Mouse (Mus musculus) lung, adult 2 months (tissue): ENCODE data around the gene Plcl1. TPM values are rescaled to one million over a fixed set of nuclear protein-coding genes. Genes with fewer than 3 reads are reported as not detected.

Experiments
- DNase-seq: peaks from one replicate; pipeline ENCODE4 v3.0.0; 2022
- H3K4me1 ChIP-seq: fragments of 200-500 bp; 2 replicates; pipeline ENCODE4 v1.6.1; 2011; ENCODE audit warnings: low read length; ENCODE audit not compliant: control insufficient read depth, insufficient read depth
- H3K4me3 ChIP-seq: fragments of 200-500 bp; replicated peaks from 2 replicates; pipeline ENCODE3; 2011; ENCODE audit warnings: low read depth, mild to moderate bottlenecking, control low read depth, low read length; ENCODE audit errors: extremely low read depth
- CTCF ChIP-seq: fragments of 200-500 bp; IDR thresholded peaks from 2 replicates; pipeline ENCODE4 v1.5.1; 2011; ENCODE audit warnings: mild to moderate bottlenecking, low read length, control low read depth; ENCODE audit not compliant: insufficient read depth
- POLR2A ChIP-seq: fragments of 200-500 bp; IDR thresholded peaks from 2 replicates; pipeline ENCODE4 v1.6.1; 2011; ENCODE audit warnings: low read depth, mild to moderate bottlenecking, control low read depth, low read length, borderline replicate concordance; ENCODE audit errors: extremely low read depth
- WGBS: fragments of 180-500 bp; shearing (Covaris S2); methylation state at CpG from one replicate; pipeline ENCODE4 v1.1.7; 2018; 5-methylcytosine and 5-hydroxymethylcytosine counted together
- polyA plus RNA-seq: library from polyadenylated mRNA; depleted of rRNA; stranded (reverse); fragments of >200 nt; gene quantifications from 2 replicates; pipeline ENCODE4 v1.2.3, GENCODE M21; 2012

Plcl1 gene
- polyA plus RNA-seq, 1 experiment: 2.4 TPM

DNA sequence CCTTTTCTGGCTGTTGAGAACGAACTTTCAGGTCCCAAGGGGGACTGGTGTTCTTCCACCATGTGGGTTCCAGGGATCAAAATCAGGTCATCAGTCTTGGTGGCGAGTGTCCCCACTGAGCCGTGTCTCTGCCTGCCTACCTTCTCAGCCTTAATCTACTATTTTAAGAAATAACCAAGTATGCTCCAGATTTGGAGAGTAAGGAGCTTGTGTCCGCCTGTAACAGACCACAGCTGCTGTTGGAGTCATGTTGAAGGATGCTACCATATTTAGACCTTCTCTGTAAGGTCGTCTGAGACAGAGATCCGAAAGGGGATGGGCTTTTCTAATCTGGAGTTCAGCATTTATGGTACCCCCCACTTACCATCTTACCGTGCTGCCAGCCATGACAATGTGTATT is 152.2 kb downstream of the Plcl1 start:
- no peak for DNase-seq
- H3K4me3 ChIP-seq: no peak overlapping the region
- no peaks in the 10 kb centered on the region; the same call in 1 of the 2 replicates for H3K4me1 ChIP-seq
- TF ChIP-seq CTCF (no peak), POLR2A (no peak)
- WGBS: 71% methylated on average over 7 of the region's 7 CpGs

GRCm38 (mm10) chr1:55558409-55558808 is 152.7 kb downstream of the Plcl1 start:
- Histone ChIP-seq H3K4me3 (no peak overlapping the region), H3K4me1 (no peaks in the 10 kb centered on the region; the same call in 1 of the 2 replicates)
- DNase-seq: no peak
- WGBS: 74% methylated on average over 1 of the region's 1 CpGs
- TF ChIP-seq POLR2A (no peak), CTCF (no peak)

- Histone ChIP-seq H3K4me3 (no peak overlapping the region), H3K4me1 (no peaks in the 10 kb centered on the region)
- 70% methylated on average over 9 of the region's 9 CpGs for WGBS
- DNase-seq: no peak
- TF ChIP-seq CTCF: no peak
Observed at GRCm38 (mm10) chr1:55559998-55560397, 154.3 kb downstream of the Plcl1 start.

DNA sequence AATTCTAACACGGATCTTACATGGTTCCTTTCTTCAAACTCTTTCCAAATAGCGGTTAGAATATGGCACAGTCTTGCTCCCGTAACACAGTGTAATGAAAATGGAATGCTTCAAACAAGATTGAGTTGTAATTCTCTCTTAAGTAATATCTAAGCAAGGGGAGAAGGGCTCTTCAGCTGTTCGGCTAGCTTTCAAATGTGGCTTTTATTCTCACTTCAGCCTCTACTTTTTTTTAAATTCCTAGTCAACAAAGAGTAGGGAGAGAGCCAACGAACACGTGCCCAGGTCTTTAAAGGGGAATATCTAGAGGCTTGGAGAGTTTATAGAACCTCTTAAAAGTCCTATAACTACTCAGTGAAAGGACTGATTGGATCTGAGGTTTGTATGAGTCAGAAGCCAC is 160.2 kb downstream of the Plcl1 start:
- H3K4me3 ChIP-seq: no peak overlapping the region
- no peak for TF ChIP-seq CTCF
- TF ChIP-seq POLR2A: no peak
- DNase-seq: peak; percentile 25
- H3K4me1 ChIP-seq: peaks cover 7% of the 10 kb centered on the region
- WGBS: 64% methylated on average over 6 of the region's 6 CpGs

DNA sequence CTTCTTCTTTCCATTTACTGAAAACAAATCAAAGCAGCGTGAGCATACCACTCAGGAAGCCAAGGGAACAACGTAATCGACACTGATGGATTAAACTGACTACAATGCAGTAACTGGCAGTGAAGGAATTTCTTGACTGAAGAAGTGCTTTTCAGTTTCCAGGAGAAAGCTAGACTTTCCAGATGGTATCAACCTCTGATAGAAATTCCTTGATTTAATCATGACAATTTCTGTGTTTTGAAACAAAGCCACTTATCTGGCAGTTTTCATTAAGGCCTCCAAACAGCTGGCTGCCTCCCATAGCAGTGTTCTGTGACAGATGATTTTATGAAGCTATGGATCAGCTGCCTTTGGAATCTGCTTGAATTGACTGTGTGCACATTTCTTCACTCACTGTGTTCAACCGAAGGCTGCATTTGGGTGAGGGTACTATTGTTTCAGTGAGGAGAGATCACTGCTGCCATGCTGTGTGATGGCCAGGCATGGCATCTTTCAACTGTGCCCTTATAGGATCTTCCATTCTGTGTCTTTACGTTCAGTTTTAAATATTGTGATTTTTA is 162.2 kb downstream of the Plcl1 start:
- Histone ChIP-seq H3K4me3 (no peak overlapping the region), H3K4me1 (peaks cover 7% of the 10 kb centered on the region)
- WGBS: 55% methylated on average over 5 of the region's 5 CpGs
- DNase-seq: no peak
- no peak for TF ChIP-seq CTCF
- no peak for TF ChIP-seq POLR2A

DNA sequence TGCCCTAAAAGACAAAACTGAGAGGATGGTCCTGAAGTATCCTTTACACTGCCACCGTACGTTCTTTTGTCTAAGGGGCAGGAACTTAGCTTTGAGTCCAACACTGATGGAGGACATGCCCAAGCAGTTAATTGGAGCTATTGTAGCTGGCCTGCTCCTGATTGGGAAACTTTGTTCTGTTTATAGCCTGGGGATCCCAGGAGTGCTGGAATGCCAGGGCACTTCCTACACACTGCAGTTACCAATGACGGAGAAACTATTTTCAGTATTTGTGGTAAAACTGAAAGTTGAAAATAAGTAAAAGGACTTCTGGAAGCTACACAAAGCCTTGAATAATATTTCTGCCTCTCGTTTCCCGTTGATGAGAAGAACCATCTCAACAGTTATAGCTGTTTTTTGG is 164.5 kb downstream of the Plcl1 start:
- 50% methylated on average over 5 of the region's 5 CpGs for WGBS
- peaks cover 7% of the 10 kb centered on the region for H3K4me1 ChIP-seq
- TF ChIP-seq CTCF (no peak), POLR2A (no peak)
- no peak overlapping the region for H3K4me3 ChIP-seq
- DNase-seq: no peak

DNA sequence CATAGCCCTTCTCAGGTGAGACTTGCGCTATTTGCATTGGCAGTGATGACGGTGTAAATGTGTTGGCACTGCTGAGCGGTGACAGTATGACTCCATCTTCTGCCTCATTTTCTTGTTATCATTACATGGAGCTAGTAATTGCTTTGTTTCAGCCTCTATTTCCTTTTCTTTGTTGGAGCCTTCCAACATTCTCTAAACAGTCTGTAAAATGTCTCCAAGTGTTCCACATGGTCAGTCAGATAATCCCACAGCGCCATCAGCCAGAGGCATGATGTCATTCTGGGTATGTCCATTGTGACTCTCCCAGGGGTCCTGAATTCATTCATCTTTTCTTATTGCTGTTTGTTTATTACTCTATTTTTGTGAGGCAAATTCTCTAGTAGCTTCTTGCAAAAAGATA is 165.7 kb downstream of the Plcl1 start:
- no peak overlapping the region for H3K4me3 ChIP-seq
- peaks cover 15% of the 10 kb centered on the region for H3K4me1 ChIP-seq
- WGBS: 59% methylated on average over 4 of the region's 4 CpGs
- TF ChIP-seq CTCF: no peak
- TF ChIP-seq POLR2A: no peak
- DNase-seq: no peak

DNA sequence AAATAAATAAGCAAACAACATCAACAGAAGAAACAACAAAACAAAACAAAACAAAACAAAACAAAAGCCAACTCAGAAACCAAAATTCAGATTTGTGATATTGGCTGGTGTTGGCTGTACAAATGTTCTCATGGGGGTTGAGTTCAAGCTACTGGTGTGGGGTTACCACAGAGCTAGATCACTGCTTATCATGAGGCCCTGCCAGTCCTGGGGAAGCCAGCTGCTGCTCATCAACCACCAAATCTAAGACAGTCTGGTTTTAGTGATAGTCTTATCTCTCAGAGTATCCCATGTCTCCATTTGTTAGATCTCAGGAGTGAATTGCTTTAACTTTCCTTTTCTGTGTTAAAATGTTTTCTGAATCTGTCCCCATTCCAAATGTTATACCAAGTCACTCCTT is 166.5 kb downstream of the Plcl1 start:
- TF ChIP-seq POLR2A (no peak), CTCF (no peak)
- Histone ChIP-seq H3K4me1 (peaks cover 15% of the 10 kb centered on the region), H3K4me3 (no peak overlapping the region)
- no peak for DNase-seq

GRCm38 (mm10) chr1:55572664-55573063 is 166.9 kb downstream of the Plcl1 start:
- no peak overlapping the region for H3K4me3 ChIP-seq
- DNase-seq: no peak
- H3K4me1 ChIP-seq: peaks cover 15% of the 10 kb centered on the region
- no peak for TF ChIP-seq CTCF
- TF ChIP-seq POLR2A: no peak
- 80% methylated on average over 3 of the region's 3 CpGs for WGBS

DNA sequence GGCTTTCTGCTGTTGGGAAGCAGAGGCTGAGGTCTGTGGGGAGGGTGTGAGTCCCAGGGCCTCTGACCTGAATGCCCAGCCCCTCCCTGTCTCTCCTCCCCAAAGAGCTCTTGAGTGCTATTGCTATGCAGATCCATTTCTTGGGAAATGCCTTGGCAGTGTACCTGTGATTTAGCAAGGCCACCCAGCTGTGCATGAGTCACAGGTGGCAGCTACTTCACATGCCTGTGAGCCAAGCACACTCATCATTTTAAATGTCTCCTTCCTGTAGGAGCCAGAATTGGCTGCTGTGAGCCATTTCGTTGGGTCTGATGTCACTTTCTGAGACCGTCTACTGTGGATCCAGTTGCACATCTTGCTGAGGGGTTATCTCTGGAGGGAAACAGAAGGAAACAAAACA is 170.2 kb downstream of the Plcl1 start:
- TF ChIP-seq CTCF: no peak
- no peak for TF ChIP-seq POLR2A
- peak; percentile 65 for DNase-seq
- no peak overlapping the region for H3K4me3 ChIP-seq
- peaks cover 8% of the 10 kb centered on the region; the same call in 1 of the 2 replicates for H3K4me1 ChIP-seq
- WGBS: 13% methylated on average over 2 of the region's 2 CpGs

- no peaks in the 10 kb centered on the region for H3K4me1 ChIP-seq
- H3K4me3 ChIP-seq: no peak overlapping the region
- no peak for DNase-seq
- TF ChIP-seq CTCF (no peak), POLR2A (no peak)
- WGBS: 73% methylated on average over 2 of the region's 2 CpGs
Observed at GRCm38 (mm10) chr1:55581752-55582151, 176.0 kb downstream of the Plcl1 start.
